Mouse (Mus musculus) gastrocnemius, postnatal 10 days (tissue): ENCODE results near the gene Cped1. TPM values are rescaled to one million over a fixed set of nuclear protein-coding genes. Genes with fewer than 3 reads are reported as not detected.

Experiments
- DNase-seq: peaks from one replicate; pipeline ENCODE4 v3.0.0; 2021; ENCODE audit warnings: mixed read lengths
- total RNA-seq, 2 experiments: library from RNA; stranded (reverse); gene quantifications; 2 replicates each; pipeline ENCODE4 v1.2.3; 2021

The Cped1 gene
- total RNA-seq, 2 experiments from 2014 or later: 15.9 to 27.6 TPM

- DNase-seq: no peak
Observed at GRCm38 (mm10) chr6:22000086-22000485, 14.4 kb downstream of the Cped1 start.

GRCm38 (mm10) chr6:22000881-22001280 lies 15.2 kb downstream of the Cped1 start:
- no peak for DNase-seq

- DNase-seq: peak; percentile 63
Observed at GRCm38 (mm10) chr6:22001284-22001916, 15.7 kb downstream of the Cped1 start.

GRCm38 (mm10) chr6:22002521-22003199 lies 16.9 kb downstream of the Cped1 start:
- DNase-seq: no peak

GRCm38 (mm10) chr6:22003200-22003587 lies 17.5 kb downstream of the Cped1 start:
- DNase-seq: no peak

GRCm38 (mm10) chr6:22003959-22004543 lies 18.3 kb downstream of the Cped1 start:
- DNase-seq: no peak

- DNase-seq: no peak
Observed at GRCm38 (mm10) chr6:22008346-22008745, 22.6 kb downstream of the Cped1 start.

- no peak for DNase-seq
Observed at GRCm38 (mm10) chr6:22010258-22010657, 24.5 kb downstream of the Cped1 start.

- no peak for DNase-seq
Observed at GRCm38 (mm10) chr6:22010761-22011281, 25.1 kb downstream of the Cped1 start.

GRCm38 (mm10) chr6:22011546-22011945 lies 25.8 kb downstream of the Cped1 start:
- no peak for DNase-seq

GRCm38 (mm10) chr6:22012099-22012498 lies 26.4 kb downstream of the Cped1 start:
- no peak for DNase-seq

GRCm38 (mm10) chr6:22012501-22012900 lies 26.8 kb downstream of the Cped1 start:
- no peak for DNase-seq

GRCm38 (mm10) chr6:22013394-22013793 lies 27.7 kb downstream of the Cped1 start:
- DNase-seq: no peak

GRCm38 (mm10) chr6:22014291-22014911 lies 28.7 kb downstream of the Cped1 start:
- DNase-seq: no peak

- no peak for DNase-seq
Observed at GRCm38 (mm10) chr6:22017631-22018030, 31.9 kb downstream of the Cped1 start.

- DNase-seq: no peak
Observed at GRCm38 (mm10) chr6:22018768-22019445, 33.2 kb downstream of the Cped1 start.

GRCm38 (mm10) chr6:22019637-22020036 lies 33.9 kb downstream of the Cped1 start:
- DNase-seq: no peak

- DNase-seq: no peak
Observed at GRCm38 (mm10) chr6:22020696-22021095, 35.0 kb downstream of the Cped1 start.

- DNase-seq: no peak
Observed at GRCm38 (mm10) chr6:22021315-22021714, 35.6 kb downstream of the Cped1 start.

GRCm38 (mm10) chr6:22024168-22024567 lies 38.5 kb downstream of the Cped1 start:
- no peak for DNase-seq

GRCm38 (mm10) chr6:22025584-22026357 lies 40.1 kb downstream of the Cped1 start:
- no peak for DNase-seq

- DNase-seq: no peak
Observed at GRCm38 (mm10) chr6:22026358-22026673, 40.6 kb downstream of the Cped1 start.
